Mouse (Mus musculus) intestine, embryonic 15.5 days (tissue): ENCODE results near the gene Rgs1. TPM values are rescaled to one million over a fixed set of nuclear protein-coding genes. Genes with fewer than 3 reads are reported as not detected.

Experiments
- ATAC-seq: fragments of 200-750 bp; cut with Nextera tagmentation; 2 replicates; pipeline ENCODE4 v1.8.0; 2017; ENCODE audit warnings: moderate TSS enrichment, moderate library complexity
- H3K27ac ChIP-seq: fragments of 300-500 bp; sonication (generic); 2 replicates; pipeline ENCODE4 v1.5.1; 2015; ENCODE audit warnings: mild to moderate bottlenecking, inconsistent platforms
- H3K27me3 ChIP-seq: fragments of 300-500 bp; sonication (generic); replicated peaks from 2 replicates; pipeline ENCODE4 v1.6.1; 2015; ENCODE audit warnings: inconsistent platforms
- H3K36me3 ChIP-seq: fragments of 300-500 bp; sonication (generic); 2 replicates; pipeline ENCODE4 v1.6.1; 2015; ENCODE audit warnings: inconsistent platforms
- H3K4me1 ChIP-seq: fragments of 300-500 bp; sonication (generic); replicated peaks from 2 replicates; pipeline ENCODE4 v1.6.1; 2015; ENCODE audit warnings: inconsistent platforms
- H3K4me2 ChIP-seq: fragments of 300-500 bp; sonication (generic); replicated peaks from 2 replicates; pipeline ENCODE4 v1.6.1; 2015; ENCODE audit warnings: mild to moderate bottlenecking, inconsistent platforms
- H3K4me3 ChIP-seq: fragments of 300-500 bp; sonication (generic); replicated peaks from 2 replicates; pipeline ENCODE4 v1.5.1; 2015; ENCODE audit warnings: inconsistent platforms
- H3K9ac ChIP-seq: fragments of 300-500 bp; sonication (generic); 2 replicates; pipeline ENCODE4 v1.6.1; 2015; ENCODE audit warnings: inconsistent platforms
- H3K9me3 ChIP-seq: fragments of 300-500 bp; sonication (generic); 2 replicates; pipeline ENCODE4 v1.6.1; 2016; ENCODE audit warnings: inconsistent platforms
- WGBS: fragments of 180-500 bp; shearing (Covaris S2); methylation state at CpG from one replicate; pipeline ENCODE4 v1.1.7; 2015; 5-methylcytosine and 5-hydroxymethylcytosine counted together
- polyA plus RNA-seq: library from polyadenylated mRNA; unstranded; fragments of >200 nt; fragmentation: Nextera tagmentation; extraction: Ambion mirVana; gene quantifications from 2 replicates; pipeline ENCODE4 v1.2.1, GENCODE M21; 2015

The Rgs1 gene
- polyA plus RNA-seq, 1 experiment from 2014 or later = 0.90 TPM

DNA sequence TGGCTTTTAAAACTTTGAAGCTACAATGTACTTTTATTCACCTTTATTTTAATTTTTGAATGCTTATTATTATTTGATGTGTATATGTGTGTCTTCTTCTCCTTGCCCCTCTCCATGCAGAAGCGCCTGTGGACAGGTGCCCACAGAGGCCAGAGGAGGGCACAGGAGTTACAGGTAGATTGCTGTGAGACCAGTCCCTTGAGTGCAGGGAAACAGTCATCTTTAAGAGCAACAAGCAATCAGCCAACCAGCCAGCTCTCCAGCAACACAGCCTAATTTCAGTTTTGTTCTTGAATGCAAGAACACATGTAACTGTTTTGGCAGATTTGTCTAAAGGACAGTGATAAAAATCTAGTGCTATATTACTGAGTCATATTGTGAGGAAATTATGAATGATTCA, 1.7 kb downstream of the Rgs1 start:
- H3K9me3 ChIP-seq = no peaks in the 10 kb centered on the region
- WGBS = 93% methylated on average over 1 of the region's 1 CpGs
- no peak overlapping the region for H3K9ac ChIP-seq
- no peaks in the 10 kb centered on the region for H3K27me3 ChIP-seq
- H3K4me1 ChIP-seq = no peaks in the 10 kb centered on the region
- no peak overlapping the region for H3K27ac ChIP-seq
- no peak overlapping the region for H3K4me2 ChIP-seq
- no peak overlapping the region for H3K4me3 ChIP-seq
- no peak for ATAC-seq
- H3K36me3 ChIP-seq = no peaks in the 10 kb centered on the region

DNA sequence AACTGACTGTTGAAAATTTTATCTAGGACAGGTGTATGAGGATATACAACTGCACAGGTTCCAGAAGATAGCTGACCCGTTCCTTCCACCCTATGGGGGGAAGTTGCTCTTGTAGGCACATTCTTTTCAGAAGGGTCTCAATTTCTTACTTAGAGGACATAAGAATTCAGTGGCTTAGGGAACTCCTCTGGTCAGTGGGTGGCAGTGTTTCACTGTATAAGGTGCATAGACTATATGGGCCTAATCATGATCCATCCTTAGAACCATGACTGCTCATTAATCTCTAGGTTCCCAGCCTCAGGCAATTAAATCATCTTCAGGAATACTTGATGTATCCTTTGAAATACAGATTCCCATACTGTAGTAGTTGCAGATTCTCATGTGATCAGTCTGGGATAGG, 5.5 kb downstream of the Rgs1 start:
- no peak overlapping the region for H3K4me2 ChIP-seq
- peak; percentile 71; the same call in 1 of the 2 replicates for ATAC-seq
- no peak overlapping the region for H3K27ac ChIP-seq
- no peaks in the 10 kb centered on the region for H3K36me3 ChIP-seq
- no peaks in the 10 kb centered on the region for H3K9me3 ChIP-seq
- H3K4me1 ChIP-seq = no peaks in the 10 kb centered on the region
- 53% methylated on average over 1 of the region's 1 CpGs for WGBS
- H3K27me3 ChIP-seq = no peaks in the 10 kb centered on the region
- no peak overlapping the region for H3K9ac ChIP-seq
- no peak overlapping the region for H3K4me3 ChIP-seq

DNA sequence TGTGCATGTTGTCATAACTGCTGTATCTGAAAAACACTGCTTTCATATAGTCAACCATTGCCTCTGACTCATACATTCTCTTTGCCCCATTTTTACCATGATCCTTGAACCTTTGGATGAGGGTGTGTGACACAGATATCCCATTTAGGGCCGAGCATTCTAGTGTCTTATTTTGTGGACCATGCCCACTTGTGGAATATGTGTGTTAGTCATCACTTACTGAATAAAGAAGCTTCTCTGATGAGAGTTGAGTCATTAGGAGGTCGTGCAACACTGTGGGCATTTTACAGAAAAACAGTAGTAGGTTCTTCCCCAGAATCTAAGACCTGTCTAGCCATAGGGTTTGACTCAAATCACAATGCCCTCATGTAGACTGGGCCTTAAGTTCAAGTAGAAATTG, 9.8 kb downstream of the Rgs1 start:
- H3K4me3 ChIP-seq = no peak overlapping the region
- no peak overlapping the region for H3K4me2 ChIP-seq
- WGBS = 74% methylated on average over 2 of the region's 2 CpGs
- H3K9ac ChIP-seq = no peak overlapping the region
- no peak for ATAC-seq
- no peak overlapping the region for H3K27ac ChIP-seq
- H3K4me1 ChIP-seq = no peaks in the 10 kb centered on the region
- H3K36me3 ChIP-seq = no peaks in the 10 kb centered on the region
- no peaks in the 10 kb centered on the region for H3K9me3 ChIP-seq
- no peaks in the 10 kb centered on the region for H3K27me3 ChIP-seq

DNA sequence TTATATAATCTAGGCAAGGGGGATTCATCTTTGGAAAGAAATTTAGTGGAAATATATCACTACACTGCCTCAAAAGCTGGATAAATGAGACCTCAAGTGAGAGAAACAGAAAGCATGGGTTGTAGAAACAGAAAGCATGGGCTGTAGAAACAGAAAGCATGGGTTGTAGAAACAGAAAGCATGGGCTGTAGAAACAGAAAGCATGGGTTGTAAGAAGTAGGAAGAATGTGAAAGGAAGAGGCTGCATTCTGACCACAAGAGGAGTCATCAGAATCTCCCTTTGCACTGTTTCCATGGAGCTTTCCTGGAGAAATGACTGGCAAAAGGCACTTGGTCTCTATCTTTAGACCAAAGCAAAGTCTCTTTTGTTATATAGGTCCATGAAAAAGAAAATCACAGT, 33.8 kb downstream of the Rgs1 start:
- H3K27me3 ChIP-seq = no peaks in the 10 kb centered on the region
- H3K9ac ChIP-seq = no peak overlapping the region
- ATAC-seq = no peak
- no peak overlapping the region for H3K4me2 ChIP-seq
- no peak overlapping the region for H3K27ac ChIP-seq
- H3K4me3 ChIP-seq = no peak overlapping the region
- H3K9me3 ChIP-seq = no peaks in the 10 kb centered on the region
- no peaks in the 10 kb centered on the region for H3K36me3 ChIP-seq
- H3K4me1 ChIP-seq = no peaks in the 10 kb centered on the region

DNA sequence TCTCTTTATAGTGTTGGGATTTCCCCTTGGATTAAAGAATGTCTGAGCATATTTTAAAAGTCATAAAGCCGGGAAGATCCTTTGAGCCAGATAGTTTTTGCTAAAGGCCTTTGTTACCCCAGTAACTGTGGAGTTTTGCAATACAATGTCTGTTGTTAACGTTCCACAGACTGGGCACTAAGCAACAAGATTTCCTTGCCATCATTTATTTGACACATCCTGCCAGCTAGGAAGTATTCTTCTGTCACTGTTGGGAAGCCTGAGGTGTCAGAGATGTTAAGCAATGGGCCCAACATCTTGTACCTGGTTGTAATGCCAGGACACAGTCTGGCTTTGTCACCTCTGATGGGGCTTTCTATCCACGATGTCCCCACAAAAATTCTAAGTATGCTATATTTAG, 38.1 kb downstream of the Rgs1 start:
- no peaks in the 10 kb centered on the region for H3K36me3 ChIP-seq
- H3K27ac ChIP-seq = no peak overlapping the region
- H3K4me3 ChIP-seq = no peak overlapping the region
- WGBS = 54% methylated on average over 3 of the region's 3 CpGs
- H3K4me1 ChIP-seq = no peaks in the 10 kb centered on the region
- no peak overlapping the region for H3K9ac ChIP-seq
- no peak overlapping the region for H3K4me2 ChIP-seq
- H3K27me3 ChIP-seq = no peaks in the 10 kb centered on the region
- H3K9me3 ChIP-seq = no peaks in the 10 kb centered on the region
- no peak for ATAC-seq

DNA sequence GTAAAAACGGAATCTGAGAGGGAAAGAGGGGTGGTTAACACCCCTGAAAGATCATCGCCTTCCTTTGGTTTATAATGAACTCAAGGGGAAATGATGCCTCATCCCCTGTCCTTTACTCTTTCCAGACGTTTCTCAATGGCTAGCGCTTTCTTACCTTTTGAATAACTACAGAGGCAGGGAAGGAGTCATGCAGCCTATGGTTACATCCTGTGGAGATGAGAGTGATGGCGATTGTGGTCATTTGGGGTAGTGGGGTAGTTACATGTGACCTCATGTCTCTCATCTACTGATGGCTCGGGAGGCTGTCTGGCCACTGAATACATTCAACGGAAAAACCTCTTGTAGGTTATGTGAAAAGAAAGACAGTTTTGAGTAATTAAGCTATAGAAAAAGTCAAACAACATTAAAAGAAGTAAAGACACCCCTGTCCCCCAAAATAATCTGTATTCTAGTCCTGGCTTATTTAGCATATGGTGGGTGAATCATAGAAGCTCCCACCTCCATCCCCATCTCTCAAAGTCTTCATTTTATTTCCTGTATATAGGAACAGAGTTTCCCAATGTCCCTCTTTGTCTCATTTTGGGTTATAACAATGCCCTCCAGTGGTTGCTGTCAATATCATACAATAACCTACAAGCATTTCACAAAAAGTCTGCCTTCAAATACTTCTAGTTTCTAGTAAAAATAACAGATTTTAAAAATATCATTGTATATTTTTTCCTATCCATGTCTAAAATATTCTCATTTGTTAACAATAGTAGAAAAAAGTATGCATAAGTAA, 42.6 kb downstream of the Rgs1 start:
- Histone ChIP-seq H3K4me3 (no peak overlapping the region), H3K9ac (no peak overlapping the region), H3K9me3 (no peaks in the 10 kb centered on the region), H3K4me2 (no peak overlapping the region), H3K27me3 (no peaks in the 10 kb centered on the region), H3K36me3 (no peaks in the 10 kb centered on the region), H3K27ac (no peak overlapping the region), H3K4me1 (no peaks in the 10 kb centered on the region)
- no peak for ATAC-seq
- 71% methylated on average over 7 of the region's 7 CpGs for WGBS

DNA sequence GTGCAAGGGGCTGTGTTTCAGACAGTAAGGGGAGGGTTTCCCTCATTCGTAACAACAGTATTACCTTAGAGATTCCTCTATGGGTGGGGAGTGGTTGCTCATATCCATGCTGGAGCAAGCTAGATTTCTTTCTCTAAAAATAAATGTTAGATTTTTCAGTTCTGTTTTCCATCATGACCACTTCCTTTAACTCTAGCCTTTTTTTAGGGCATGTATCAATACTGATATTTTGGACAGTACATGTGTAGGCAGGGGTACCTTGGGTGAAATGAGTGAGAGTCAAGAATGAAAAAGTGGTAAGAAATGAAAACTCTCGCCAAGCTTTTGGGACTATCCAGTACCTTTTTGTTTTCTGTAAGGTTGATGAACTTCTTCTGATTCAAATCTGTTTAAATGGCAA, 44.3 kb downstream of the Rgs1 start:
- Histone ChIP-seq H3K4me3 (no peak overlapping the region), H3K9ac (no peak overlapping the region), H3K36me3 (no peaks in the 10 kb centered on the region), H3K4me2 (no peak overlapping the region), H3K27ac (no peak overlapping the region), H3K9me3 (no peaks in the 10 kb centered on the region), H3K4me1 (no peaks in the 10 kb centered on the region), H3K27me3 (no peaks in the 10 kb centered on the region)
- no peak for ATAC-seq
- 87% methylated on average over 2 of the region's 2 CpGs for WGBS

DNA sequence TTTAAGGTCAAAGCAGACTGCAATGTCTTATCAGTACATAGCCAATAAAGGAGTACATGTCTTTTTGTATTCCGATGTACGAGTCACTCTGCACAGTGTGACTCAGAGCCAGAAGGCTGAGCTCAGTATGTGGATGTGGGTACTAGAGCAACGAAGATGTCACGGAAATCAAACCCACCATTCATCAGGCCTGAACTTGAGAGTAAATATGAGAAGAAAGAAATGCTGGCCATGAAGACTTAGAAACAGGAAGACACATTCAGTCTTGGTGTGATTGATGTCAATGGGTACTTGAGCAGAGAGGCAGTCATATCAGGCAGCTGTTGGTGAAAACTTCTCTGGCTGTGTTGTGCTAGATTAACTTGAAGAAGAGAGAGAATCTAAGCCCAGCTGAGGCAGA, 46.1 kb downstream of the Rgs1 start:
- ATAC-seq = no peak
- Histone ChIP-seq H3K9ac (no peak overlapping the region), H3K9me3 (no peaks in the 10 kb centered on the region), H3K4me1 (no peaks in the 10 kb centered on the region), H3K4me3 (no peak overlapping the region), H3K4me2 (no peak overlapping the region), H3K27ac (no peak overlapping the region), H3K36me3 (no peaks in the 10 kb centered on the region), H3K27me3 (no peaks in the 10 kb centered on the region)
- WGBS = 78% methylated on average over 4 of the region's 4 CpGs

DNA sequence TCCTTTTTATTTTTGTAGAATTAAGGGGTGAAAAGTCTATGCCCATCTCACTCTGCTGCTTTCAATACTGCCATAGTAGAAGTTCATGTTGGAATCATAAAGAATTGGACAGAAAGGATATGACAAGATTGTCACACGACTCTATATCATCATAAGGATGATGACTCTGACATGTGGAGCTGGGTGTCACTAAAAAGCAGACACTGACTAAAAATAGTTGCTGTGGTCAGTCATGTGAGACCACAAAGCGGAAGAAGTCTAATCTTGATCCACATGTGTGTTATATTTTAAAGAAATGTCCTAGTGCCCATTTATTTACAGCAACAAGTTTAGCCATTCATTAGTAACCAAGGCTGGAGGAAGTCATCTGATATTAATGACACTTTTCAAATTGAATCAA, 48.5 kb downstream of the Rgs1 start:
- Histone ChIP-seq H3K4me3 (no peak overlapping the region), H3K4me1 (no peaks in the 10 kb centered on the region), H3K9ac (no peak overlapping the region), H3K36me3 (no peaks in the 10 kb centered on the region), H3K4me2 (no peak overlapping the region), H3K9me3 (no peaks in the 10 kb centered on the region), H3K27me3 (no peaks in the 10 kb centered on the region), H3K27ac (no peak overlapping the region)
- WGBS = 78% methylated on average over 2 of the region's 2 CpGs
- no peak for ATAC-seq

DNA sequence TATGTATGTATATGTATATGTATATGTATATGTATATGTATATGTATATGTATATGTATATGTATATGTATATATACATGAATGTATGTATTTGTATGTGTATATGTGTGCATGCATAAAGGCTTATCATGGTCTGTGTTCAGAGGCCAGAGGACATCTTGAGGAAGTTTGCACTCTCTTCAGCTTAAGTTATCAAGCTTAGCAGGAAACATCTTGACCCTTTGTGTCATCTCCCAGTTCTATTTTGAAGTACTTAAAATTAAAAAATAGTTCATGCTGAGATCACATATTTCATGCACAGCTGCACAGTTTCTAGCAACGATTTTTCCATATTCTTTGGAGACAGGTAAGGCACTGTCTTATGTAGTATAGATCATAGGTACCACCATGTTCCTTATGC, 49.5 kb downstream of the Rgs1 start:
- Histone ChIP-seq H3K4me1 (no peaks in the 10 kb centered on the region), H3K36me3 (no peaks in the 10 kb centered on the region), H3K27me3 (no peaks in the 10 kb centered on the region), H3K27ac (no peak overlapping the region), H3K9me3 (no peaks in the 10 kb centered on the region), H3K9ac (no peak overlapping the region), H3K4me3 (no peak overlapping the region), H3K4me2 (no peak overlapping the region)
- ATAC-seq = no peak
- 63% methylated on average over 1 of the region's 1 CpGs for WGBS

DNA sequence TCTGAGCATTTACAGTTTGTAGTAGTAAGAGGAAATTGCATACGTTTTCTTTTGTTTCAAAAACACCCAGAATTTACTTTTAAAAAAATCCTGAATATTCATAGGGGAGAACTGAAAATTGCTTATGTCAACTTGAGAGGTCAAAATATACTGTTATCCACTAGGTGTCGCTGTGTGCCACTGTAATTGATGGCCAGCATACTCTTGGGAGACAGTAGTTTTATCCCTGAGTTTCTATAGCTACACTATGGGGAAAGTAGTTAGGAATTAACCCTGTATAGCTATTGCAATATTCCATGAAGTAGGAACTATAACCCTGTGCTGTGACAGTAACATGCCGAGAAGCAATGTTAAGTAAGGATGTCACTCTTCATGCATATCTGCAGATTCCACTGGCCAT, 51.4 kb downstream of the Rgs1 start:
- 28% methylated on average over 3 of the region's 3 CpGs for WGBS
- Histone ChIP-seq H3K4me1 (no peaks in the 10 kb centered on the region), H3K4me2 (no peak overlapping the region), H3K9me3 (no peaks in the 10 kb centered on the region), H3K4me3 (no peak overlapping the region), H3K9ac (no peak overlapping the region), H3K36me3 (no peaks in the 10 kb centered on the region), H3K27me3 (no peaks in the 10 kb centered on the region), H3K27ac (no peak overlapping the region)
- ATAC-seq = no peak
